Mouse (Mus musculus): Measurements from ENCODE around the gene Serinc3.

GRCm38 (mm10) chr2:163642685-163643575 is 2.0 kb downstream of the Serinc3 start:
- TF ChIP-seq GATA1 (IDR thresholded peaks at IDR 0.05; ENCODE audit: borderline replicate concordance, low read length) (no peak), FLI1 (IDR thresholded peaks at IDR 0.05; ENCODE audit: low read length) (no peak)

All from megakaryocyte, embryonic 14.5 days (primary cell).